Comparison of ENCODE assay signal across 8 mouse cellular contexts in genomic region chr19:29947891-29948801, GRCm38 (mm10). TPM values are rescaled to one million over a fixed set of nuclear protein-coding genes. Genes with fewer than 3 reads are reported as not detected.
DNase-seq lines count a peak whose midpoint lies in the region; ATAC-seq and TF ChIP-seq lines count a peak whose summit lies in the region.

No protein-coding gene starts in this region.

- WGBS in forebrain, postnatal 0 days = 28% methylated on average over 25 of the region's 25 CpGs
- WGBS in large intestine, adult 2 months = 11% methylated on average over 25 of the region's 25 CpGs
- WGBS in liver, embryonic 15.5 days (ENCODE audit: insufficient replicate concordance) = 21% methylated on average over 25 of the region's 25 CpGs
- 24% methylated on average over 25 of the region's 25 CpGs for WGBS in neural tube, embryonic 12.5 days
- 20% methylated on average over 25 of the region's 25 CpGs for WGBS in stomach, postnatal 0 days

- H3K9ac ChIP-seq in ES-Bruce4 (ENCODE audit: low read depth, poor library complexity, severe bottlenecking) = peak overlapping the region; percentile 10; the same call in 1 of the 2 replicates
- no peak overlapping the region for H3K9ac ChIP-seq in forebrain, postnatal 0 days
- no peak overlapping the region for H3K9ac ChIP-seq in liver, embryonic 15.5 days
- H3K9ac ChIP-seq in neural tube, embryonic 12.5 days = peak overlapping the region; percentile 29; the same call in 1 of the 2 replicates
- no peak overlapping the region for H3K9ac ChIP-seq in stomach, postnatal 0 days (ENCODE audit: low read length)

- H3K4me2 ChIP-seq in forebrain, postnatal 0 days (ENCODE audit: low read depth) = peak overlapping the region; percentile 51
- H3K4me2 ChIP-seq in liver, embryonic 15.5 days = peak overlapping the region; percentile 55
- H3K4me2 ChIP-seq in neural tube, embryonic 12.5 days (replicated peaks) = peak overlapping the region; percentile 77
- H3K4me2 ChIP-seq in stomach, postnatal 0 days (replicated peaks; ENCODE audit: low read depth) = peak overlapping the region; percentile 62

- no peaks in the 10 kb centered on the region for H3K4me1 ChIP-seq in ES-Bruce4 (ENCODE audit: control insufficient read depth, insufficient read depth, low read length)
- peaks cover 6% of the 10 kb centered on the region; the same call in 1 of the 2 replicates for H3K4me1 ChIP-seq in forebrain, postnatal 0 days (ENCODE audit: insufficient read depth)
- peaks cover 7% of the 10 kb centered on the region for H3K4me1 ChIP-seq in liver, embryonic 15.5 days (replicated peaks)
- peaks cover 7% of the 10 kb centered on the region for H3K4me1 ChIP-seq in neural tube, embryonic 12.5 days
- H3K4me1 ChIP-seq in stomach, postnatal 0 days (replicated peaks; ENCODE audit: control insufficient read depth, insufficient read depth) = peaks cover 2% of the 10 kb centered on the region

- TF ChIP-seq CTCF in ES-Bruce4 (IDR thresholded peaks at IDR 0.05; ENCODE audit: low read depth, low read length) = peak; percentile 73
- peak; percentile 74 for TF ChIP-seq CTCF in forebrain, postnatal 0 days (IDR thresholded peaks at IDR 0.05; ENCODE audit: low read depth)
- TF ChIP-seq CTCF in stomach, postnatal 0 days (IDR thresholded peaks at IDR 0.05; ENCODE audit: low read depth) = peak; percentile 84

- no peaks in the 10 kb centered on the region for H3K9me3 ChIP-seq in ES-Bruce4 (replicated peaks; ENCODE audit: control insufficient read depth, insufficient read depth, low read length, poor library complexity, severe bottlenecking)
- no peaks in the 10 kb centered on the region for H3K9me3 ChIP-seq in forebrain, postnatal 0 days (ENCODE audit: low read length)
- no peaks in the 10 kb centered on the region for H3K9me3 ChIP-seq in liver, embryonic 15.5 days (replicated peaks)
- H3K9me3 ChIP-seq in neural tube, embryonic 12.5 days = no peaks in the 10 kb centered on the region
- H3K9me3 ChIP-seq in stomach, postnatal 0 days (ENCODE audit: control insufficient read depth, low read length) = no peaks in the 10 kb centered on the region

- peak; percentile 38 for DNase-seq in cerebellum, adult 8-10 months
- DNase-seq in forebrain, postnatal 0 days = peak; percentile 77
- peak; percentile 80 for DNase-seq in heart, postnatal 25 days (ENCODE audit: low spot score)
- peak; percentile 85 for DNase-seq in large intestine, adult 2 months (ENCODE audit: low read depth, low spot score)
- DNase-seq in stomach, postnatal 0 days (ENCODE audit: low spot score) = peak; percentile 82

- no peak overlapping the region for H3K27ac ChIP-seq in ES-Bruce4 (ENCODE audit: insufficient read depth, low read length)
- H3K27ac ChIP-seq in forebrain, postnatal 0 days (ENCODE audit: low read depth, low read length) = no peak overlapping the region
- H3K27ac ChIP-seq in liver, embryonic 15.5 days (replicated peaks) = no peak overlapping the region
- H3K27ac ChIP-seq in neural tube, embryonic 12.5 days = no peak overlapping the region
- H3K27ac ChIP-seq in stomach, postnatal 0 days (replicated peaks) = 0 out of 2 replicates have a peak overlapping the region, but pooled peaks have one; percentile 25

- no peaks in the 10 kb centered on the region for H3K36me3 ChIP-seq in ES-Bruce4 (ENCODE audit: control insufficient read depth, insufficient read depth, low read length, poor library complexity, severe bottlenecking)
- no peaks in the 10 kb centered on the region for H3K36me3 ChIP-seq in forebrain, postnatal 0 days (ENCODE audit: insufficient read depth)
- H3K36me3 ChIP-seq in liver, embryonic 15.5 days (replicated peaks) = no peaks in the 10 kb centered on the region
- no peaks in the 10 kb centered on the region for H3K36me3 ChIP-seq in neural tube, embryonic 12.5 days
- H3K36me3 ChIP-seq in stomach, postnatal 0 days (ENCODE audit: control insufficient read depth, insufficient read depth, low read length) = no peaks in the 10 kb centered on the region

- no peak for TF ChIP-seq POLR2A in ES-Bruce4 (IDR thresholded peaks at IDR 0.05; ENCODE audit: insufficient read depth, low read length)

- H3K4me3 ChIP-seq in ES-Bruce4 (ENCODE audit: low read depth, low read length) = peak overlapping the region; percentile 80
- peak overlapping the region; percentile 23 for H3K4me3 ChIP-seq in forebrain, postnatal 0 days (ENCODE audit: low read depth, low read length)
- peak overlapping the region; percentile 35 for H3K4me3 ChIP-seq in liver, embryonic 15.5 days (replicated peaks)
- H3K4me3 ChIP-seq in neural tube, embryonic 12.5 days = peak overlapping the region; percentile 37
- peak overlapping the region; percentile 34 for H3K4me3 ChIP-seq in stomach, postnatal 0 days (ENCODE audit: low read depth, low read length)

- ATAC-seq in forebrain, postnatal 0 days = peak; percentile 98
- peak; percentile 58 for ATAC-seq in liver, embryonic 15.5 days (ENCODE audit: insufficient read depth)
- ATAC-seq in neural tube, embryonic 12.5 days (ENCODE audit: low FRiP score, low read depth) = peak; percentile 95
- peak; percentile 95 for ATAC-seq in stomach, postnatal 0 days (ENCODE audit: low FRiP score, low TSS enrichment)

- intact Hi-C loops in heart, postnatal 25 days (cut with DNase I) = loop anchor here (1.0 kb wide), 1 partner anchor 30 kb away; no protein-coding TSS in a partner anchor

- TF ChIP-seq EP300 in ES-Bruce4 (IDR thresholded peaks at IDR 0.05; ENCODE audit: insufficient read depth, low read depth, low read length) = no peak
- TF ChIP-seq EP300 in stomach, postnatal 0 days (optimal IDR thresholded peaks at IDR 0.05) = no peak

- H3K27me3 ChIP-seq in ES-Bruce4 (ENCODE audit: control insufficient read depth, insufficient read depth, low read length, poor library complexity, severe bottlenecking) = no peaks in the 10 kb centered on the region
- no peaks in the 10 kb centered on the region for H3K27me3 ChIP-seq in forebrain, postnatal 0 days (ENCODE audit: insufficient read depth, low read length)
- H3K27me3 ChIP-seq in liver, embryonic 15.5 days = 0 out of 2 replicates have a peak, but pooled peaks cover 5% of the 10 kb centered on the region
- no peaks in the 10 kb centered on the region for H3K27me3 ChIP-seq in neural tube, embryonic 12.5 days (replicated peaks)
- no peaks in the 10 kb centered on the region for H3K27me3 ChIP-seq in stomach, postnatal 0 days (ENCODE audit: control insufficient read depth, insufficient read depth, low read length)

RNA-seq across cellular contexts. Expression of gene Il33, which starts 23.2 kb away (rescaled TPM):
- polyA plus RNA-seq in ES-Bruce4 (2011; ENCODE audit: insufficient read depth, insufficient read length, low read depth, missing spikeins) = 2.9 and 5.3 TPM in 2 replicates
- 1.2 TPM in 2 replicates for total RNA-seq in forebrain, postnatal 0 days (2014; rRNA removed)
- polyA plus RNA-seq in forebrain, postnatal 0 days (2015; fragmentation: Nextera tagmentation; extraction: Ambion mirVana) = 0.86 and 1.6 TPM in 2 replicates
- 1 to 10 TPM; 3.9 to 6.1 TPM for total RNA-seq in heart, postnatal 25 days (2021)
- 5.5 and 9.1 TPM in 2 replicates for polyA plus RNA-seq in large intestine, adult 2 months (2012; rRNA removed)
- polyA plus RNA-seq in liver, embryonic 15.5 days (2015; fragmentation: Nextera tagmentation; extraction: Ambion mirVana) = 1.2 TPM in 2 replicates
- 1.0 TPM in 2 replicates for polyA plus RNA-seq in neural tube, embryonic 12.5 days (2016; fragmentation: Nextera tagmentation; extraction: Ambion mirVana)
- polyA plus RNA-seq in stomach, postnatal 0 days (2015; fragmentation: Nextera tagmentation; extraction: Ambion mirVana) = 54.4 and 63.6 TPM in 2 replicates

RNA-seq across cellular contexts. Expression of gene Trpd52l3, which starts 55.4 kb away (rescaled TPM):
- not detected in 2 replicates for polyA plus RNA-seq in ES-Bruce4 (2011; ENCODE audit: insufficient read depth, insufficient read length, low read depth, missing spikeins)
- not detected in 2 replicates for total RNA-seq in forebrain, postnatal 0 days (2014; rRNA removed)
- not detected in 2 replicates for polyA plus RNA-seq in forebrain, postnatal 0 days (2015; fragmentation: Nextera tagmentation; extraction: Ambion mirVana)
- not detected for total RNA-seq in heart, postnatal 25 days (2021)
- not detected in 2 replicates for polyA plus RNA-seq in large intestine, adult 2 months (2012; rRNA removed)
- polyA plus RNA-seq in liver, embryonic 15.5 days (2015; fragmentation: Nextera tagmentation; extraction: Ambion mirVana) = not detected in 2 replicates
- not detected in 2 replicates for polyA plus RNA-seq in neural tube, embryonic 12.5 days (2016; fragmentation: Nextera tagmentation; extraction: Ambion mirVana)
- polyA plus RNA-seq in stomach, postnatal 0 days (2015; fragmentation: Nextera tagmentation; extraction: Ambion mirVana) = not detected in 2 replicates

Comparison
In these comparisons a context has a peak if more than half of its experiments do, and no peak if none do; other contexts are left out.
1. H3K4me3 ChIP-seq: peak in every context shown above with its lines; median percentile 80 in ES-Bruce4; 37 in neural tube, embryonic 12.5 days; 35 in liver, embryonic 15.5 days; 34 in stomach, postnatal 0 days; 23 in forebrain, postnatal 0 days.
2. H3K9ac ChIP-seq: peak in ES-Bruce4 (single experiment) and neural tube, embryonic 12.5 days (single experiment); none in forebrain, postnatal 0 days (single experiment), liver, embryonic 15.5 days (single experiment) and stomach, postnatal 0 days (single experiment).
3. Peak in every context shown above with its lines, with median percentiles within 50 percentile points of each other: CTCF ChIP-seq, DNase-seq, ATAC-seq and H3K4me2 ChIP-seq.